Mouse (Mus musculus) forebrain, embryonic 14.5 days (tissue): ENCODE measurements around the gene Ampd1. TPM values are rescaled to one million over a fixed set of nuclear protein-coding genes. Genes with fewer than 3 reads are reported as not detected.

Experiments used
- ATAC-seq: fragments of 200-750 bp; cut with Nextera tagmentation; 2 replicates; pipeline ENCODE4 v1.8.0; 2017; ENCODE audit warnings: mild to moderate bottlenecking, moderate library complexity
- DNase-seq: peaks from one replicate; pipeline ENCODE4 v3.0.0-alpha.2; 2015; ENCODE audit warnings: low spot score
- H3K27ac ChIP-seq: fragments of 300-500 bp; sonication (generic); 2 replicates; pipeline ENCODE4 v1.5.1; 2014; ENCODE audit warnings: low read depth, mild to moderate bottlenecking, control low read depth, low read length, moderate library complexity
- H3K27me3 ChIP-seq: fragments of 300-500 bp; sonication (generic); replicated peaks from 2 replicates; pipeline ENCODE4 v1.6.1; 2014; ENCODE audit warnings: low read length, control low read depth, mixed read lengths; ENCODE audit not compliant: control insufficient read depth, insufficient read depth
- H3K36me3 ChIP-seq: fragments of 300-500 bp; sonication (generic); 2 replicates; pipeline ENCODE4 v1.6.1; 2014; ENCODE audit warnings: low read length, control low read depth; ENCODE audit not compliant: control insufficient read depth, insufficient read depth
- H3K4me1 ChIP-seq: fragments of 300-500 bp; sonication (generic); 2 replicates; pipeline ENCODE4 v1.6.1; 2014; ENCODE audit warnings: antibody characterized with exemption, low read length, control low read depth; ENCODE audit not compliant: control insufficient read depth, insufficient read depth
- H3K4me2 ChIP-seq: fragments of 300-500 bp; sonication (generic); 2 replicates; pipeline ENCODE4 v1.6.1; 2014; ENCODE audit warnings: mild to moderate bottlenecking, control low read depth, low read length
- H3K4me3 ChIP-seq: fragments of 300-500 bp; sonication (generic); 2 replicates; pipeline ENCODE4 v1.5.1; 2014; ENCODE audit warnings: low read depth, low read length, control low read depth
- H3K9ac ChIP-seq: fragments of 300-500 bp; sonication (generic); 2 replicates; pipeline ENCODE4 v1.6.1; 2014; ENCODE audit warnings: mild to moderate bottlenecking, low read length, control low read depth, moderate library complexity
- H3K9me3 ChIP-seq: fragments of 300-500 bp; sonication (generic); replicated peaks from 2 replicates; pipeline ENCODE4 v1.6.1; 2016; ENCODE audit warnings: low read length, control low read depth, mixed read lengths; ENCODE audit not compliant: control insufficient read depth
- WGBS: fragments of 180-500 bp; shearing (Covaris S2); extraction: QIAGEN DNeasy Blood & Tissue Kit; methylation state at CpG from one replicate; pipeline ENCODE4 v1.1.7; 2014; 5-methylcytosine and 5-hydroxymethylcytosine counted together
- polyA plus RNA-seq: library from polyadenylated mRNA; unstranded; fragments of >200 nt; fragmentation: Nextera tagmentation; extraction: Ambion mirVana; gene quantifications from 2 replicates; pipeline ENCODE4 v1.2.1, GENCODE M21; 2014

Gene Ampd1
- polyA plus RNA-seq, 1 experiment from 2014 or later, result not detected

- Histone ChIP-seq H3K27me3 (no peaks in the 10 kb centered on the region), H3K4me1 (no peaks in the 10 kb centered on the region), H3K27ac (no peak overlapping the region), H3K36me3 (peaks cover 44% of the 10 kb centered on the region), H3K9me3 (no peaks in the 10 kb centered on the region), H3K4me2 (no peak overlapping the region), H3K4me3 (no peak overlapping the region), H3K9ac (no peak overlapping the region)
- ATAC-seq (no peak), DNase-seq (no peak)
- WGBS, result 94% methylated on average over 6 of the region's 6 CpGs
Observed at GRCm38 (mm10) chr3:103068971-103069370, 4.8 kb upstream of the Ampd1 start.

GRCm38 (mm10) chr3:103075871-103076270 lies 2.1 kb downstream of the Ampd1 start:
- Histone ChIP-seq H3K4me2 (no peak overlapping the region), H3K36me3 (no peaks in the 10 kb centered on the region), H3K4me1 (no peaks in the 10 kb centered on the region), H3K4me3 (no peak overlapping the region), H3K9ac (no peak overlapping the region), H3K27me3 (no peaks in the 10 kb centered on the region), H3K27ac (no peak overlapping the region), H3K9me3 (no peaks in the 10 kb centered on the region)
- DNase-seq, result no peak
- 92% methylated on average over 9 of the region's 9 CpGs for WGBS
- no peak for ATAC-seq

GRCm38 (mm10) chr3:103076476-103076875 lies 2.7 kb downstream of the Ampd1 start:
- H3K9me3 ChIP-seq, result no peaks in the 10 kb centered on the region
- no peaks in the 10 kb centered on the region for H3K36me3 ChIP-seq
- H3K4me2 ChIP-seq, result no peak overlapping the region
- no peak overlapping the region for H3K9ac ChIP-seq
- ATAC-seq (no peak), DNase-seq (no peak)
- no peak overlapping the region for H3K27ac ChIP-seq
- H3K4me1 ChIP-seq, result no peaks in the 10 kb centered on the region
- no peaks in the 10 kb centered on the region for H3K27me3 ChIP-seq
- H3K4me3 ChIP-seq, result no peak overlapping the region
- WGBS, result 93% methylated on average over 9 of the region's 9 CpGs

GRCm38 (mm10) chr3:103079301-103079700 lies 5.5 kb downstream of the Ampd1 start:
- no peak overlapping the region for H3K4me3 ChIP-seq
- no peak overlapping the region for H3K9ac ChIP-seq
- no peaks in the 10 kb centered on the region for H3K9me3 ChIP-seq
- no peaks in the 10 kb centered on the region for H3K36me3 ChIP-seq
- no peaks in the 10 kb centered on the region for H3K27me3 ChIP-seq
- no peak overlapping the region for H3K4me2 ChIP-seq
- WGBS, result 85% methylated on average over 9 of the region's 9 CpGs
- DNase-seq (no peak), ATAC-seq (no peak)
- H3K4me1 ChIP-seq, result no peaks in the 10 kb centered on the region
- no peak overlapping the region for H3K27ac ChIP-seq

- H3K9ac ChIP-seq, result no peak overlapping the region
- H3K4me1 ChIP-seq, result no peaks in the 10 kb centered on the region
- 72% methylated on average over 11 of the region's 11 CpGs for WGBS
- DNase-seq, result no peak
- no peaks in the 10 kb centered on the region for H3K36me3 ChIP-seq
- ATAC-seq, result no peak
- H3K4me3 ChIP-seq, result no peak overlapping the region
- no peaks in the 10 kb centered on the region for H3K27me3 ChIP-seq
- no peaks in the 10 kb centered on the region for H3K9me3 ChIP-seq
- H3K4me2 ChIP-seq, result no peak overlapping the region
- H3K27ac ChIP-seq, result no peak overlapping the region
Observed at GRCm38 (mm10) chr3:103081051-103081450, 7.2 kb downstream of the Ampd1 start.

- Histone ChIP-seq H3K4me2 (no peak overlapping the region), H3K27me3 (no peaks in the 10 kb centered on the region), H3K36me3 (no peaks in the 10 kb centered on the region), H3K9me3 (no peaks in the 10 kb centered on the region), H3K9ac (no peak overlapping the region), H3K4me3 (no peak overlapping the region), H3K4me1 (no peaks in the 10 kb centered on the region), H3K27ac (no peak overlapping the region)
- no peak for ATAC-seq
- WGBS, result 85% methylated on average over 17 of the region's 17 CpGs
- DNase-seq, result no peak
Observed at GRCm38 (mm10) chr3:103081861-103082453, 8.1 kb downstream of the Ampd1 start.

- Histone ChIP-seq H3K36me3 (no peaks in the 10 kb centered on the region), H3K4me1 (no peaks in the 10 kb centered on the region), H3K9me3 (no peaks in the 10 kb centered on the region), H3K27ac (no peak overlapping the region), H3K9ac (no peak overlapping the region), H3K27me3 (no peaks in the 10 kb centered on the region), H3K4me2 (no peak overlapping the region), H3K4me3 (no peak overlapping the region)
- ATAC-seq (no peak), DNase-seq (no peak)
- 82% methylated on average over 5 of the region's 5 CpGs for WGBS
Observed at GRCm38 (mm10) chr3:103082761-103083160, 8.9 kb downstream of the Ampd1 start.

GRCm38 (mm10) chr3:103085986-103086385 lies 12.2 kb downstream of the Ampd1 start:
- no peak for DNase-seq
- H3K27me3 ChIP-seq, result no peaks in the 10 kb centered on the region
- no peak overlapping the region for H3K4me3 ChIP-seq
- H3K27ac ChIP-seq, result no peak overlapping the region
- 80% methylated on average over 3 of the region's 3 CpGs for WGBS
- H3K9me3 ChIP-seq, result no peaks in the 10 kb centered on the region
- no peak overlapping the region for H3K9ac ChIP-seq
- H3K4me2 ChIP-seq, result no peak overlapping the region
- no peaks in the 10 kb centered on the region for H3K4me1 ChIP-seq
- no peaks in the 10 kb centered on the region for H3K36me3 ChIP-seq
- no peak for ATAC-seq

GRCm38 (mm10) chr3:103091753-103092152 lies 17.9 kb downstream of the Ampd1 start:
- Histone ChIP-seq H3K4me2 (no peak overlapping the region), H3K4me3 (no peak overlapping the region), H3K9me3 (no peaks in the 10 kb centered on the region), H3K27ac (no peak overlapping the region), H3K36me3 (no peaks in the 10 kb centered on the region), H3K27me3 (no peaks in the 10 kb centered on the region), H3K9ac (no peak overlapping the region), H3K4me1 (no peaks in the 10 kb centered on the region)
- no peak for ATAC-seq
- no peak for DNase-seq
- 91% methylated on average over 2 of the region's 2 CpGs for WGBS
